Comparison of ENCODE assay signal across 8 mouse cellular contexts in the genomic region with DNA sequence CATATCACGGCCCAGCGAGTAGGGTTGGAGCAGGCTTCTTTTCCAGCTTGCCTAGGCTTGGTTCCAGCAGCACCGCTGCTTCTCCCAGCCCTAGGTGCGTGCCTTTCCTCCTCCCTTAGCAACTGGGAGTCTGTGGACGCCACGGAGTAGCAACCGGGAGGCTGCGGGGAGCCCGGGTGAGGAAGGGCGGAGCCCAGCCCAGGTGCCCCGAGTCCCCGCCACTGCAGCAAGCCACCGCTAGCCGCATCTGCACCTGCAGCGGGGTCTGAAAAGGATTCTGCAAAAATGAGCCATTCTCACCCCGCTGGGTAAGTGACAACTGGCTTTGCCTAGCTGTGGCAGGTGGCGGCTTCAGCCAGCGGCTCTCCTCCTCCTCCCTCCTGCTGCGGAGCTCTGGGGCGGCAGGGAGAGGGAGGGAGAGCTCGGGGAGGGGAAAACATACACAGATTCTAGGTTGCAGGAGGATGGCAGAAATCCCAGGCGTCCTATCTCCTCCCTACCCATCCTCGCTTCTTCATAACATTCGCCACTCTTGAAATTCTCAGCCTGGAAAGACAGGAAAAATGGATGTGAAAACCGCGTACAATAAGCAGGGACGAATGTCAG. TPM values are rescaled to one million over a fixed set of nuclear protein-coding genes. Genes with fewer than 3 reads are reported as not detected.
DNase-seq lines count a peak whose midpoint lies in the region; ATAC-seq and TF ChIP-seq lines count a peak whose summit lies in the region.

No protein-coding gene starts in this region.

- DNase-seq in testis, postnatal 10 days (ENCODE audit: low spot score) = no peak
- peak; percentile 61 for DNase-seq in hindbrain, embryonic 11.5 days (ENCODE audit: low spot score)
- peak; percentile 39 to 70 for DNase-seq in layer of hippocampus, postnatal 25 days (ENCODE audit: extremely low spot score in 1 of 2, low spot score in 1 of 2)
- peak; percentile 79 for DNase-seq in midbrain, embryonic 14.5 days
- peak; percentile 66 to 74 for DNase-seq in thymus, adult 18-20 months
- no peak for DNase-seq in urinary bladder, postnatal 10 days (ENCODE audit: low spot score)

- TF ChIP-seq POLR2A in testis, adult 2 months (IDR thresholded peaks at IDR 0.05; ENCODE audit: control insufficient read depth, low read depth, low read length) = no peak

- no peaks in the 10 kb centered on the region for H3K36me3 ChIP-seq in testis, adult 2 months (ENCODE audit: control insufficient read depth, insufficient read depth, low read length)
- no peaks in the 10 kb centered on the region for H3K36me3 ChIP-seq in embryonic facial prominence, embryonic 13.5 days
- no peaks in the 10 kb centered on the region for H3K36me3 ChIP-seq in hindbrain, embryonic 11.5 days (ENCODE audit: control insufficient read depth, insufficient read depth, low read length)
- H3K36me3 ChIP-seq in midbrain, embryonic 14.5 days (ENCODE audit: control insufficient read depth, insufficient read depth, low read length) = no peaks in the 10 kb centered on the region

- ATAC-seq in embryonic facial prominence, embryonic 13.5 days (ENCODE audit: insufficient number of reproducible peaks, insufficient read depth, low FRiP score, low TSS enrichment, low read depth) = no peak
- peak; percentile 88 for ATAC-seq in hindbrain, embryonic 11.5 days (ENCODE audit: low FRiP score)
- peak; percentile 86 for ATAC-seq in midbrain, embryonic 14.5 days (ENCODE audit: low FRiP score, low TSS enrichment)

- peak overlapping the region; percentile 63 for H3K4me2 ChIP-seq in embryonic facial prominence, embryonic 13.5 days
- H3K4me2 ChIP-seq in hindbrain, embryonic 11.5 days (replicated peaks; ENCODE audit: low read depth, low read length) = peak overlapping the region; percentile 51
- peak overlapping the region; percentile 82 for H3K4me2 ChIP-seq in midbrain, embryonic 14.5 days (ENCODE audit: low read length)

- no peaks in the 10 kb centered on the region for H3K27me3 ChIP-seq in testis, adult 2 months (ENCODE audit: control insufficient read depth, insufficient read depth, low read length)
- H3K27me3 ChIP-seq in embryonic facial prominence, embryonic 13.5 days = peaks cover 53% of the 10 kb centered on the region
- no peaks in the 10 kb centered on the region for H3K27me3 ChIP-seq in hindbrain, embryonic 11.5 days (ENCODE audit: control insufficient read depth, insufficient read depth, low read length)
- H3K27me3 ChIP-seq in midbrain, embryonic 14.5 days (ENCODE audit: control insufficient read depth, insufficient read depth, low read length) = no peaks in the 10 kb centered on the region

- 0 out of 2 replicates have a peak overlapping the region, but pooled peaks have one; percentile 32 for H3K9ac ChIP-seq in embryonic facial prominence, embryonic 13.5 days
- H3K9ac ChIP-seq in hindbrain, embryonic 11.5 days (ENCODE audit: low read depth, low read length) = peak overlapping the region; percentile 37
- H3K9ac ChIP-seq in midbrain, embryonic 14.5 days (replicated peaks; ENCODE audit: low read length) = peak overlapping the region; percentile 70

- H3K27ac ChIP-seq in testis, adult 2 months (ENCODE audit: control insufficient read depth, insufficient read depth, low read depth, low read length) = no peak overlapping the region
- no peak overlapping the region for H3K27ac ChIP-seq in embryonic facial prominence, embryonic 13.5 days
- 0 out of 2 replicates have a peak overlapping the region, but pooled peaks have one; percentile 4 for H3K27ac ChIP-seq in hindbrain, embryonic 11.5 days (ENCODE audit: low read depth, low read length)
- H3K27ac ChIP-seq in midbrain, embryonic 14.5 days (replicated peaks; ENCODE audit: low read depth, low read length) = peak overlapping the region; percentile 88

- TF ChIP-seq CTCF in testis, adult 2 months (IDR thresholded peaks at IDR 0.05; ENCODE audit: control insufficient read depth, insufficient read depth, insufficient replicate concordance, low read depth, low read length) = no peak

- peaks cover 9% of the 10 kb centered on the region for H3K4me1 ChIP-seq in testis, adult 2 months (ENCODE audit: control insufficient read depth, insufficient read depth, low read length)
- H3K4me1 ChIP-seq in embryonic facial prominence, embryonic 13.5 days = peaks cover 12% of the 10 kb centered on the region
- no peaks in the 10 kb centered on the region for H3K4me1 ChIP-seq in hindbrain, embryonic 11.5 days (replicated peaks; ENCODE audit: control insufficient read depth, insufficient read depth, low read length)
- H3K4me1 ChIP-seq in midbrain, embryonic 14.5 days (ENCODE audit: control insufficient read depth, insufficient read depth, low read length) = peaks cover 14% of the 10 kb centered on the region; the same call in 1 of the 2 replicates

- no peaks in the 10 kb centered on the region for H3K9me3 ChIP-seq in embryonic facial prominence, embryonic 13.5 days
- H3K9me3 ChIP-seq in hindbrain, embryonic 11.5 days (ENCODE audit: control insufficient read depth, low read length) = no peaks in the 10 kb centered on the region
- H3K9me3 ChIP-seq in midbrain, embryonic 14.5 days (ENCODE audit: control insufficient read depth, low read length) = no peaks in the 10 kb centered on the region

- 3% methylated on average over 25 of the region's 27 CpGs for WGBS in embryonic facial prominence, embryonic 13.5 days
- 5% methylated on average over 21 of the region's 27 CpGs for WGBS in hindbrain, embryonic 11.5 days
- 2% methylated on average over 25 of the region's 27 CpGs for WGBS in midbrain, embryonic 14.5 days

- peak overlapping the region; percentile 35; the same call in 1 of the 2 replicates for H3K4me3 ChIP-seq in testis, adult 2 months (ENCODE audit: control insufficient read depth, low read depth, low read length)
- peak overlapping the region; percentile 36 for H3K4me3 ChIP-seq in embryonic facial prominence, embryonic 13.5 days
- peak overlapping the region; percentile 36 for H3K4me3 ChIP-seq in hindbrain, embryonic 11.5 days (ENCODE audit: low read depth, low read length)
- H3K4me3 ChIP-seq in midbrain, embryonic 14.5 days (replicated peaks; ENCODE audit: low read depth, low read length) = peak overlapping the region; percentile 42

RNA-seq across cellular contexts. Expression of a gene that starts 0.4 kb away (rescaled TPM):
- 124 and 147 TPM in 2 replicates for polyA plus RNA-seq in testis, adult 2 months (2012; rRNA removed)
- 0.06 and 0.17 TPM in 2 replicates for polyA plus RNA-seq in embryonic facial prominence, embryonic 13.5 days (2015; fragmentation: Nextera tagmentation; extraction: Ambion mirVana)
- polyA plus RNA-seq in hindbrain, embryonic 11.5 days (2014; fragmentation: Nextera tagmentation; extraction: Ambion mirVana) = 0.29 and 0.54 TPM in 2 replicates
- total RNA-seq in layer of hippocampus, postnatal 25 days (2021) = 1 to 10 TPM; 5.0 to 6.6 TPM
- polyA plus RNA-seq in midbrain, embryonic 14.5 days (2014; fragmentation: Nextera tagmentation; extraction: Ambion mirVana) = 1.0 and 2.7 TPM in 2 replicates

Comparison
In these comparisons a context has a peak if more than half of its experiments do, and no peak if none do; other contexts are left out.
1. H3K27ac ChIP-seq: peak in hindbrain, embryonic 11.5 days (single experiment) and midbrain, embryonic 14.5 days (single experiment); none in testis, adult 2 months (single experiment) and embryonic facial prominence, embryonic 13.5 days (single experiment).
2. DNase-seq: peak in hindbrain, embryonic 11.5 days (single experiment), layer of hippocampus, postnatal 25 days (2 of 2), midbrain, embryonic 14.5 days (single experiment) and thymus, adult 18-20 months (2 of 2); none in testis, postnatal 10 days (single experiment) and urinary bladder, postnatal 10 days (single experiment).
3. RNA of a gene that starts 0.4 kb away (polyA plus RNA-seq): 124 to 147 TPM in testis, adult 2 months; 1.0 to 2.7 TPM in midbrain, embryonic 14.5 days, 0.29 to 0.54 TPM in hindbrain, embryonic 11.5 days and 0.06 to 0.17 TPM in embryonic facial prominence, embryonic 13.5 days; every median in the first group is over 10 times any median in the second.
4. Peak in every context shown above with its lines, with median percentiles within 50 percentile points of each other: H3K4me3 ChIP-seq, H3K4me2 ChIP-seq and H3K9ac ChIP-seq.